Comparison of ENCODE assay signal across 14 mouse cellular contexts in genomic region chr4:82573291-82573605, GRCm38 (mm10).
DNase-seq lines count a peak whose midpoint lies in the region; ATAC-seq and TF ChIP-seq lines count a peak whose summit lies in the region.
"Had no signal": no experiment of that assay in that cellular context is flagged by ENCODE, and none has a peak within 500 bp of the region (broad histone marks: within the 10 kb centered on the region; RNA-seq: fewer than 3 reads in every experiment).

No protein-coding gene starts in this region.

- no peak for TF ChIP-seq POLR2A in myocyte (IDR thresholded peaks at IDR 0.05; ENCODE audit: insufficient read length, low read depth)

- H3K27ac ChIP-seq in forebrain, embryonic 15.5 days (replicated peaks): peak overlapping the region; percentile 84
- H3K27ac ChIP-seq in forebrain, embryonic 11.5 days (ENCODE audit: low read depth, low read length): no peak overlapping the region
- peak overlapping the region; percentile 76 for H3K27ac ChIP-seq in heart, embryonic 16.5 days (ENCODE audit: low read length)
- H3K27ac ChIP-seq in lung, embryonic 16.5 days (ENCODE audit: low read length): no peak overlapping the region
- H3K27ac ChIP-seq: liver, embryonic 12.5 days had no signal

- H3K79me2 ChIP-seq in myocyte (ENCODE audit: control insufficient read depth, insufficient read depth): no peaks in the 10 kb centered on the region

- no peaks in the 10 kb centered on the region for H3K9me3 ChIP-seq in forebrain, embryonic 15.5 days
- H3K9me3 ChIP-seq in forebrain, embryonic 11.5 days (ENCODE audit: control insufficient read depth, low read length): no peaks in the 10 kb centered on the region
- H3K9me3 ChIP-seq in heart, embryonic 16.5 days (replicated peaks; ENCODE audit: control insufficient read depth, low read length): 0 out of 2 replicates have a peak, but pooled peaks cover 2% of the 10 kb centered on the region
- no peaks in the 10 kb centered on the region for H3K9me3 ChIP-seq in lung, embryonic 16.5 days (ENCODE audit: control insufficient read depth, low read length)
- H3K9me3 ChIP-seq: liver, embryonic 12.5 days had no signal

- H3K27me3 ChIP-seq in forebrain, embryonic 15.5 days: no peaks in the 10 kb centered on the region
- H3K27me3 ChIP-seq in forebrain, embryonic 11.5 days (ENCODE audit: control insufficient read depth, insufficient read depth, low read length): no peaks in the 10 kb centered on the region
- no peaks in the 10 kb centered on the region for H3K27me3 ChIP-seq in heart, embryonic 16.5 days (ENCODE audit: control insufficient read depth, insufficient read depth, low read length)
- H3K27me3 ChIP-seq in lung, embryonic 16.5 days (ENCODE audit: control insufficient read depth, insufficient read depth, low read depth, low read length): no peaks in the 10 kb centered on the region
- no peaks in the 10 kb centered on the region for H3K27me3 ChIP-seq in myocyte (ENCODE audit: control insufficient read depth, insufficient read depth, insufficient read length)
- H3K27me3 ChIP-seq: liver, embryonic 12.5 days; Patski had no signal

- no peak overlapping the region for H3ac ChIP-seq in myocyte (ENCODE audit: control insufficient read depth, insufficient read length)

- H3K4me3 ChIP-seq in forebrain, embryonic 15.5 days: no peak overlapping the region
- H3K4me3 ChIP-seq in forebrain, embryonic 11.5 days (ENCODE audit: low read depth, low read length): no peak overlapping the region
- H3K4me3 ChIP-seq in heart, embryonic 16.5 days (ENCODE audit: low read length): no peak overlapping the region
- H3K4me3 ChIP-seq in lung, embryonic 16.5 days (ENCODE audit: low read length): no peak overlapping the region
- H3K4me3 ChIP-seq in myocyte: no peak overlapping the region
- H3K4me3 ChIP-seq: liver, embryonic 12.5 days had no signal

- no peaks in the 10 kb centered on the region for H3K36me3 ChIP-seq in forebrain, embryonic 15.5 days
- no peaks in the 10 kb centered on the region for H3K36me3 ChIP-seq in forebrain, embryonic 11.5 days (ENCODE audit: control insufficient read depth, insufficient read depth, low read length)
- H3K36me3 ChIP-seq in heart, embryonic 16.5 days (ENCODE audit: control insufficient read depth, insufficient read depth): no peaks in the 10 kb centered on the region
- H3K36me3 ChIP-seq in lung, embryonic 16.5 days (ENCODE audit: control insufficient read depth, insufficient read depth, low read length): no peaks in the 10 kb centered on the region
- H3K36me3 ChIP-seq in myocyte (ENCODE audit: control insufficient read depth, insufficient read depth): no peaks in the 10 kb centered on the region
- H3K36me3 ChIP-seq: liver, embryonic 12.5 days had no signal

- ATAC-seq in forebrain, embryonic 15.5 days (replicated peaks): peak; percentile 77; the same call in 1 of the 2 replicates
- no peak for ATAC-seq in forebrain, embryonic 11.5 days (replicated peaks; ENCODE audit: low FRiP score)
- peak; percentile 38; the same call in 1 of the 2 replicates for ATAC-seq in heart, embryonic 16.5 days (replicated peaks; ENCODE audit: extremely low read depth, insufficient read depth, low FRiP score)
- peak; percentile 36; the same call in 1 of the 2 replicates for ATAC-seq in lung, embryonic 16.5 days (ENCODE audit: low read depth)
- ATAC-seq: liver, embryonic 12.5 days had no signal

- H3K4me1 ChIP-seq in forebrain, embryonic 15.5 days: peaks cover 23% of the 10 kb centered on the region
- H3K4me1 ChIP-seq in forebrain, embryonic 11.5 days (replicated peaks; ENCODE audit: control insufficient read depth, insufficient read depth, low read length): no peaks in the 10 kb centered on the region
- H3K4me1 ChIP-seq in heart, embryonic 16.5 days (ENCODE audit: control insufficient read depth, insufficient read depth, low read length): peaks cover 10% of the 10 kb centered on the region
- H3K4me1 ChIP-seq in lung, embryonic 16.5 days (replicated peaks; ENCODE audit: control insufficient read depth, insufficient read depth, low read length): peaks cover 5% of the 10 kb centered on the region; the same call in 1 of the 2 replicates
- H3K4me1 ChIP-seq: liver, embryonic 12.5 days had no signal

- no peak overlapping the region for H3K9ac ChIP-seq in forebrain, embryonic 15.5 days (replicated peaks)
- H3K9ac ChIP-seq in forebrain, embryonic 11.5 days (ENCODE audit: low read length): no peak overlapping the region
- H3K9ac ChIP-seq in heart, embryonic 16.5 days (ENCODE audit: low read length): no peak overlapping the region
- H3K9ac ChIP-seq in lung, embryonic 16.5 days (ENCODE audit: low read length): no peak overlapping the region
- H3K9ac ChIP-seq: liver, embryonic 12.5 days had no signal

- WGBS in forebrain, embryonic 15.5 days: 36% methylated on average over 7 of the region's 7 CpGs
- 88% methylated on average over 7 of the region's 7 CpGs for WGBS in forebrain, embryonic 11.5 days
- 39% methylated on average over 7 of the region's 7 CpGs for WGBS in heart, embryonic 16.5 days
- 60% methylated on average over 7 of the region's 7 CpGs for WGBS in lung, embryonic 16.5 days

- DNase-seq in forebrain, embryonic 11.5 days (ENCODE audit: low spot score): no peak
- DNase-seq in heart, postnatal 4 days: no peak
- no peak for DNase-seq in lung, postnatal 25 days (ENCODE audit: low spot score)
- no peak for DNase-seq in right cerebral cortex, postnatal 10 days (ENCODE audit: low spot score in 2 of 2)
- DNase-seq: embryo, embryonic 11 days; kidney, adult 2 months; kidney, postnatal 36 days; right cerebral cortex, postnatal 25 days had no signal

- H3K4me2 ChIP-seq in forebrain, embryonic 15.5 days (replicated peaks): peak overlapping the region; percentile 21
- H3K4me2 ChIP-seq in forebrain, embryonic 11.5 days (ENCODE audit: low read depth, low read length, severe bottlenecking): no peak overlapping the region
- peak overlapping the region; percentile 24; the same call in 1 of the 2 replicates for H3K4me2 ChIP-seq in heart, embryonic 16.5 days (ENCODE audit: low read depth, low read length)
- no peak overlapping the region for H3K4me2 ChIP-seq in lung, embryonic 16.5 days (ENCODE audit: low read depth, low read length)
- H3K4me2 ChIP-seq in myocyte (ENCODE audit: low read depth): no peak overlapping the region
- H3K4me2 ChIP-seq: liver, embryonic 12.5 days had no signal

TF ChIP-seq in myocyte, 11 proteins besides CTCF, POLR2A, EP300 and RAD21:
- TF ChIP-seq CEBPB (IDR thresholded peaks at IDR 0.05; ENCODE audit: insufficient read depth, poor library complexity, severe bottlenecking): peak; percentile 24; the same call in 1 of the 2 replicates
- no peak for TF ChIP-seq POLR2AphosphoS2 (IDR thresholded peaks at IDR 0.05; ENCODE audit: insufficient read length, low read depth)
TF ChIP-seq in myocyte: peak in this region for 1.

Comparison
In these comparisons a context has a peak if more than half of its experiments do, and no peak if none do; other contexts are left out.
1. H3K27ac ChIP-seq: peak in forebrain, embryonic 15.5 days (single experiment) and heart, embryonic 16.5 days (single experiment); none in forebrain, embryonic 11.5 days (single experiment) and lung, embryonic 16.5 days (single experiment).
2. H3K4me2 ChIP-seq: peak in forebrain, embryonic 15.5 days (single experiment) and heart, embryonic 16.5 days (single experiment); none in forebrain, embryonic 11.5 days (single experiment), lung, embryonic 16.5 days (single experiment) and myocyte (single experiment).